Mouse (Mus musculus): ENCODE data around the gene Wwtr1. TPM values are rescaled to one million over a fixed set of nuclear protein-coding genes. Genes with fewer than 3 reads are reported as not detected.

Wwtr1 gene
- total RNA-seq, 2 experiments from 2014 or later: 12.0 to 12.4 TPM

DNA sequence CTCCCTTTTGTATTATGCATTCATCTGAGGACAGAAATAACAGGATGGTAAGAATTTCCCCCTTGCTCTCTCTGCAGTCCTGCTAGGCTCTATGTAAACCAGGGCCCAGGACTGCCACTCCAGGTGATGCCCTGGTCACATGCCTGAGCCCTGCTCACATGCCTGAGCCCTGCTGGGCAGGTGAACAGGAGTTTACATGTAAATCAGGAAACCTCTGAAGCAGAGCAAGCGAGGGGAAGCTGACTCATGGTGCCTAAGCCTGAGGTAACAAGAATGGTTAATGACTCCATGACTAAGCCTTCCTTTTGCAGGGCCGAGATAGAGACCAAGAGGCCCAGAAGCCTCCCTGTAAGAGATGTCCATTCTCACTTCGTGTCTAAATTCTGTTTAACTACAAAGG lies 20.1 kb downstream of the Wwtr1 start:
- H3K4me3 ChIP-seq: no peak overlapping the region
- no peak for DNase-seq (ENCODE audit: extremely low spot score in 1 of 2, low spot score in 2 of 2)
- intact Hi-C loops (cut with DNase I): no loop called here
- no peak for TF ChIP-seq CTCF (IDR thresholded peaks at IDR 0.05)
- H3K27ac ChIP-seq: no peak overlapping the region

DNA sequence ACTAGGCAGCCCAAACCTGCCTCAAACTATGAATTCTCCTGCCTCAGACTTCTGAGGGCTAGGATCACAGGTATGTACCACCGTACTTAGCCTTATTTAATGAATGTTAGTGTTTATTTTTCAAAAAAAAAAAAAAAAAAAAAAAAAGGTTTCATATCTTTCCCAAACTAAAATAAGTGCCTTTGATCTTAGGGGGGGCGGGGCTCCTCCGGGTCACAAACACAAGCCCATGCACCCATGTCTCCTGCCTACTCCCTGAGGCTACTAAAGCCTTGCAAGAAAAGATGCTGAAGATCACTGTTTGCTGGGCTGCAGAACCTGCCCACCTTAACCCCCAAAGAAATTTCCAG lies 20.8 kb downstream of the Wwtr1 start:
- Histone ChIP-seq H3K4me3 (no peak overlapping the region), H3K27ac (no peak overlapping the region)
- no peak for TF ChIP-seq CTCF (IDR thresholded peaks at IDR 0.05)
- intact Hi-C loops (cut with DNase I): no loop called here
- no peak for DNase-seq (ENCODE audit: extremely low spot score in 1 of 2, low spot score in 2 of 2)

DNA sequence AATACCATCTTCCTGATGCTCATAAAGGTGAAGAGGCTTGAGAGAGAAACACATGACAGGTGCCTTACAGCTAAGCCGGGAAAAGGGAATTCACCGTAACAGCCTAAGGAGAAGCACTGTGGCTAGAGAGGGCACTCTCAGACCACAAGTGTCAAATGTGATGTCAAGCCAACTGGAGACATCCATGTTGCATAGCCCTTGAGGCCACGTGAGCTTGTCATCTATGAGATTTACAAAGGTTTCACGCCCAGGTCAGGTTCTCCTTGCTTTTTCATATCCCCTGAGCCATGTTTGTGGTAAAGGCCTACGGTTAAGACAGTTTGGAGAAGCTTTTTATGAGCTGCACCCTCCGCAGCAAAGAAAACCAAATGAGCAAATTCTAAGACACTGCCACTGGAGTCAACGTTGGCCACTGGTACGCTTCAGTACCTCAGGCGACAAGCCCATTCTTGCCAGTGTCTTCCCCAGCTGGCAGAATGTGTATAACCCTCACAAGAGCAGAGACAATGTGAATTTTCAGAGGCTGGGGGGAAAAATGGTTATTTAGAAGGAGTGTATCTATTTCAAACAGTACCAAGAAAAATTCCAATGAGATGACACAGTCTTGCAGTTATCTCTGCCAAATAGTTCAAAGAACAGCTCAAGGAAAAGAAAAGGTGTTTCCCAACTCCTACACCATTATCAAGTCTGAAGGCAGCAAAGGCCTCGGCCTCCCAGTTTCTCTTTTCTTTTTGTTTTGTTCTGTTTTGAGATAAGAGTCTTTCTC lies 21.4 kb downstream of the Wwtr1 start:
- DNase-seq (ENCODE audit: extremely low spot score in 1 of 2, low spot score in 2 of 2): no peak
- intact Hi-C loops (cut with DNase I): no loop called here
- H3K27ac ChIP-seq: no peak overlapping the region
- TF ChIP-seq CTCF (IDR thresholded peaks at IDR 0.05): no peak
- H3K4me3 ChIP-seq: no peak overlapping the region

DNA sequence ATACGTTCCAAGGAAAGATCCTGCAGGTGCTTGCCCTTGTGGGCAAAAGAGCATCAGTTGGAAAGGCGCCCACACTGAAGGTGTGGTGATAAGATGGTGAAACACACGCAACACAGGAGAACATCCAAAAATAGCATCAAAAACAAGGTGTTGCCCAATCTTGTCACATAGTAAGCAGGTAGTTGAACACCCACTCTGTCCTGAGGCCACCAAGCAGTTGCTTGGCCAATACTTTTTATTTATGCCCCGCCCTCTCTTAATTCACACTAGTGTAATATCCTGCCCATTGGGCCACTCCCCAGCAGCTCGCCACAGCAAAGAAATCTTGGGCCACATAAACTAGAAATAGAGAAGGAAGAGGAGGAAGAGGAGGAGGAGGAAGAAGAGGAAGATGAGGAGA lies 22.6 kb downstream of the Wwtr1 start:
- intact Hi-C loops (cut with DNase I): no loop called here
- no peak for DNase-seq (ENCODE audit: extremely low spot score in 1 of 2, low spot score in 2 of 2)
- Histone ChIP-seq H3K4me3 (no peak overlapping the region), H3K27ac (no peak overlapping the region)
- no peak for TF ChIP-seq CTCF (IDR thresholded peaks at IDR 0.05)

DNA sequence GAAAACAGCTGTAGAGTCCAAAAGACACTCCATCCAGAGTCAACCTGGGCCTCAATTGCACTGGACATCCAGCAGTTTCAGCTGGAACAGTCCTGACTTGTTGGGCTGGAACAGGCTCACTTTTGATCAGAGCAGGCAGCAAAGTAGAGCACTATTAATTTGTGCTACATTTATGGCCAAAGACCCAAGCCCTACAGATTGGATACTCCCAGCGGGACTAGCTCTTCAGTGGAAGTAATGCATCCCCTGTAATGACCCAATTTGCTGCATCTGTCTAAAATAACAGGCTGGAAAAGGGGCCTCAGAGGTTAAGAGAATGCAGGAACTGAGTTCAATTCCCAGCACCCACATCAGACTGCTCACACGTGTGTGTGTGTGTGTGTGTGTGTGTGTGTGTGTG lies 24.5 kb downstream of the Wwtr1 start:
- Histone ChIP-seq H3K27ac (no peak overlapping the region), H3K4me3 (no peak overlapping the region)
- TF ChIP-seq CTCF (IDR thresholded peaks at IDR 0.05): no peak
- intact Hi-C loops (cut with DNase I): no loop called here
- DNase-seq (ENCODE audit: extremely low spot score in 1 of 2, low spot score in 2 of 2): no peak

DNA sequence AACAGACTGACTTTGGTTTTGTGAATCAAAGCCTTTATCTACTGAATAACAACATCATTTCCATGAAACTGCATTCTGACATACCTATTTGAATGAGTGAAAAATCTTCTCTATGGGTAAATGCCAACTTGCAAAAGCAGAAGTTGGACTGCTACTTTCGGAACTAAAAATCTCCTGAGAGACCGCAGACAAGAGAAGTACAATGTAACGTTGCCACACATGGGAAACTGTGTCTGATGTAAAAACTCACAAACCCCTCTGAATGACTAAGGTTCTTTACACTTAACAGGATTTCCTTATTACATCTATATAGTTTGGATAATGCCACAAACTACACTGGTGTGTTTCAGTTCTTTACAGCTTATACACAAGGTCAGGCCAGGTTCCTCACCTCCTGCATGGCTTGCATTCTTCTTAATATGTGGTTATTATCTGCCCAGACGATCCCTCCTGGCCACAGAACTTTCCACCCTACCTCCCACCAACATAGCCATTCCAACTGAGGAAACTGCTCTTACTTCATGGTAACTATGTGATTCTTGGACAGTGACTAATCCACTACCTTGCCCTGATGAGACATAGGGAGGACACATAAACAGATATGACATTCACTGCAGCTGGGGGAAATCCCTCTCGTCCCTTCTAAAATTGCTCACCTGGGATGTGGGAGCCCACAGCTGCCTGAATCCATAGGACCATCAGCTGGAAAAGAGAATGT lies 25.1 kb downstream of the Wwtr1 start:
- Histone ChIP-seq H3K27ac (no peak overlapping the region), H3K4me3 (no peak overlapping the region)
- intact Hi-C loops (cut with DNase I): no loop called here
- TF ChIP-seq CTCF (IDR thresholded peaks at IDR 0.05): no peak
- no peak for DNase-seq (ENCODE audit: extremely low spot score in 1 of 2, low spot score in 2 of 2)

DNA sequence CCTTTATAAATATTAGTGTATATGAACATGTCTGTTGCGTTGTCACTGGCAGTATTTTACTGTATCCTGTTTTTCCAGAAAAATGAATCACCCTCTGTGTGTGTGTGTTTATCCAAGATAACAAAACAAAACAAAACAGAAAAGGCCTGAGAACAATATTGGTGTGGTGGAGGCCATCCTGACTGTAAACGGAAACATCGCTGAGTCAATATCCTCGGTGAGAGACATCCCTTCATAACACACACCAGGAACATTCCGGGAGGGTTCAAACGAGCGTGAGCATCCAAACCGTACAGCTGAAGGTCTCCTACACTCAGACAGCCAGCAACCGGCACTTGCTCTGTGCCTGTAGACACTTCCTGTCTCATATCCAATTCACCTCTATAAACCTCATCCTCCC lies 31.6 kb downstream of the Wwtr1 start:
- no peak overlapping the region for H3K4me3 ChIP-seq
- no peak overlapping the region for H3K27ac ChIP-seq
- intact Hi-C loops (cut with DNase I): no loop called here
- DNase-seq (ENCODE audit: extremely low spot score in 1 of 2, low spot score in 2 of 2): no peak
- TF ChIP-seq CTCF (IDR thresholded peaks at IDR 0.05): no peak

DNA sequence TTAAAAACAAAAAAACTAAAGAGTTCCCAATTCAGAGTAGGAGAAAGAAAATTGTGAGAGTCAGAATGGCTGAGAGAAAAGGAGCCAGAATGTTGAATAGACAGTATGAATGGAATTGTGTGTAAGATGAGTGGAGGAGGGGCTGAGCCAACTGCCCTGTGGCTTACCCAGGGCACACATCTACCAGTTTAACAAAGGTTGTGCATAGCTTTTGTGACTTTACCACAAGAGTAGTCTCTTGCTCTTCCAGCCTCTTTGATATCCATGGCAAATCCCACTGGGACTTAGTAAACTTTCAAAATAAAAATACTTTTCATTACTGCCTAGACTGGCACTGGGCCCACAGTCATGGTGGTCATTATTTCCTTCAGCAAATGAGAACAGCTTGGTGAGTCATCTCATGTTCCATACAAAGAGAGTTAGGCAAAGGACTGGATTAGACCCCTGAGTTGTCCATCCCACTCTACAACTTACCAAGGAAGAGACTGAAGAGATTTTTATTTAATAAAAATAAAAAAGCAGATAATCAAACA lies 32.8 kb downstream of the Wwtr1 start:
- intact Hi-C loops (cut with DNase I): no loop called here
- TF ChIP-seq CTCF (IDR thresholded peaks at IDR 0.05): no peak
- Histone ChIP-seq H3K27ac (no peak overlapping the region), H3K4me3 (no peak overlapping the region)
- DNase-seq (ENCODE audit: extremely low spot score in 1 of 2, low spot score in 2 of 2): no peak

DNA sequence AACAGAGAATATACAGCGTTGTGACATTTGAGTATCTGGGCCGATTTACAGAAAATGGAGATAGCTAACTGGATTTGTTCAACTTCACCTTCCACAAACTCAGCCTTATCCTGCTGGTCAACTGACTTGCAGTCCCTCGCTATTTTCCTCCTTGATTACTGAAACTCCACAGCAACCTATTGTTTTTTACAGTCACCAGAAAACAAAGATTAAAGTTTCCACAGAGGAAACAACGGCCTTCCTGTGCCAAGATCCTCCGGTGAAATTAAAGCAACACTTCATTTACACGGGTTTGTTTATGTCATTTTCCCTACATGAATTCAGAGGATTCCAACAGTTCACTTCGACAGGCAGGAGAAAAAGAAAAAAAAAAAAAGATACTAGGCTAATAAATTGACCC lies 34.5 kb downstream of the Wwtr1 start:
- Histone ChIP-seq H3K4me3 (no peak overlapping the region), H3K27ac (no peak overlapping the region)
- intact Hi-C loops (cut with DNase I): no loop called here
- no peak for TF ChIP-seq CTCF (IDR thresholded peaks at IDR 0.05)
- no peak for DNase-seq (ENCODE audit: extremely low spot score in 1 of 2, low spot score in 2 of 2)

DNA sequence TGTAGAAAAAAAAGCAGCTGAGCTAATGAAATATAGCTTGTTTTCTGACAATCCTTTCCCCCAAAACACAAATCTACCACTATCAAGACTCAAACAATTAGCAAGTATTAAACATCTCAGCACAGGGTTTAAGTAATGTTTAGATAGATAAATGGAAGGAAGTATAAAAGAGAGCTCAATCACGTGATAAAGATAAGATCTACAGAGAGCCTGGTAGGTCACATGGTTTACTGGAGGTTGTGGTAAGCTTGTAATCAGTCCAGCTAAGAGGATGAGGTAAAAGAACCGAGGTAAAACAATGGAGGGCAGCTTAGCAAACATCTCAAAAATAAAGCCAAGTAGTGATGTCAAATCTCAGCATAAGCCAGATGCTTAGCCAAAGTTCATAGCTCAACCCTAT lies 35.2 kb downstream of the Wwtr1 start:
- intact Hi-C loops (cut with DNase I): no loop called here
- no peak for TF ChIP-seq CTCF (IDR thresholded peaks at IDR 0.05)
- DNase-seq (ENCODE audit: extremely low spot score in 1 of 2, low spot score in 2 of 2): no peak
- Histone ChIP-seq H3K4me3 (no peak overlapping the region), H3K27ac (no peak overlapping the region)

DNA sequence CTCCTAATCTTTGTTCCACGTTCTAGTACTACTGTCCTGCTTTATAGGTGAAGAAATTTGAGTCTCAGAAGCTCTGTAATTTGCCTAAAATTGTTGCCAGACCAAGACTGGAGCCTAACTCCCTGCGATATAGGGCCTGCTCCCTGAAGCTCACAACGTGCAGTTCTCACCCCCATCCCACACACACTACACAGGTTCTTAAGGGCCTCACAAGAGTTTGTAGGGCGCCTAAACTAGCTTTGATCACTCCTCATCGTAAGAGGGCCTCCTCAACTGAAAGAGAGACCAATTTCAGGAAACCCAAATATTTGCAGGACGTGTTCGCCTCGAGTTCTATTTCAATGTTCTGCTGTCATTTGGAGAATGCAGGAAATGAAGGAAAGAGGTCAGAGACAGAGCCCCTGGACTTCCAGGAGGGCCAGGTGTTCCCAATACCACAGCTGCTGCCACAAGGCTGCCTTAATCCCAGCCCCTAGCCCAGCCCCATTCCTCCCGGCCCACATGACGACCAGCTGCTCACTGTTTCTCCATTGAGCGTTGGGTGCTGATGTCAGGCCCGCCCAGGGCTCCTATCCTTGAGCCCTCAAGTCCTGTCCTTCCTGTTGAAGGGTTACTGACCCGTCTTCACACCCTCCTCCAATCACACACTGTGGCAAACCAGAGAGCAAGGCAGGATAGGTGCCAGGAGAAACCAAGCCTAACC lies 40.1 kb downstream of the Wwtr1 start:
- no peak overlapping the region for H3K27ac ChIP-seq
- intact Hi-C loops (cut with DNase I): no loop called here
- TF ChIP-seq CTCF (IDR thresholded peaks at IDR 0.05): no peak
- H3K4me3 ChIP-seq: no peak overlapping the region
- DNase-seq (ENCODE audit: extremely low spot score in 1 of 2, low spot score in 2 of 2): no peak

DNA sequence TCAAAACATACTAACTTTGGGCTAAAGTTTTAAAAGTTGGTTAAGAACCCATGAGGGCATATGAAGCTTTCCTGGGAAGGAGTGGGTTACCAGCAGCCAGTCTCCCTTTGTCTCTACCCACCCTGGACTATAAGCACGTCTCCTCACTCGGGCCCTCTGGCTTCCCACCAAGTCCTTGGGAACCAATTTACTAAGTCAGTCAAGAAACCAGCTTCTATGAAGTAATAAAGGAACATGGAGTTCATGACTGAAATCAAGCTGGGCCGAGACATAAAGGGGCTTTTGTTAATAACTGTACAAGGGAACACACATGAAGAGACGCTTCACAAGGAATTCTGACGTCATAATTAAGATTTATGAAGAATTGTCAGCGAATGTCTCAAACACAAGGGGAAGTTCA lies 41.3 kb downstream of the Wwtr1 start:
- DNase-seq (ENCODE audit: extremely low spot score in 1 of 2, low spot score in 2 of 2): no peak
- no peak overlapping the region for H3K4me3 ChIP-seq
- TF ChIP-seq CTCF (IDR thresholded peaks at IDR 0.05): no peak
- intact Hi-C loops (cut with DNase I): no loop called here
- no peak overlapping the region for H3K27ac ChIP-seq
